Mouse (Mus musculus): ENCODE data around the gene H2-D1.

The H2-D1 gene

DNA sequence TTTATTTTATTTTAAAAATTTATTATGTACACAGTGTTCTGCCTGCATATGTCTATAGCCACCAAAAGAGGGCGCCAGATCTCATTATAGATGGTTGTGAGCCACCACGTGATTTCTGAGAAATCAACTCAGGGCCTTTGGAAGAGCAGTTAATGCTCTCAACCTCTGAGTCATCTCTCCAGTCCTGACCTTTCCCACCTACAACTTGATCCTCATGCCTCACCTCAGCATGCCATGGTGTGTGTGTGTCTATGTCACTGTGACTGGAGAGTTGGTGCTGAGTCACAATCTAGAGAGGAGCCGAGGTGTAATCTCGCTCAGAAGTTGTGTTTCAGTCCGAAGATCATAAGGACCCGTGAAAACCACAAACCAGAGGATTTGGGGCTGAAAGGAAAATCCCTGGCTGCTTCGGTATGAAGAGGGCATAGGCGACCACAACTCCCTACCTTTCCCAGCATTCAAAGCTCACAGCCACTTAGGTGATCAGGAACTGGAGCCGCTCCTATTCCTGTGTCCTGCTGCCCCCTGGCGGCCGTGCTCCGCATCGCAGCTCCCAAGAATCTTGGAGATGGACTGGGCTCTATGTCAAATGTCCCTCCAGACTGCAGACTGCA lies 39.2 kb downstream of the H2-D1 start:
- in situ Hi-C loops (cut with MboI, MseI), result loop anchor here (5.0 kb wide), 1 partner anchor 76 kb away; the partner anchor contains the start of gene H2-Q4

DNA sequence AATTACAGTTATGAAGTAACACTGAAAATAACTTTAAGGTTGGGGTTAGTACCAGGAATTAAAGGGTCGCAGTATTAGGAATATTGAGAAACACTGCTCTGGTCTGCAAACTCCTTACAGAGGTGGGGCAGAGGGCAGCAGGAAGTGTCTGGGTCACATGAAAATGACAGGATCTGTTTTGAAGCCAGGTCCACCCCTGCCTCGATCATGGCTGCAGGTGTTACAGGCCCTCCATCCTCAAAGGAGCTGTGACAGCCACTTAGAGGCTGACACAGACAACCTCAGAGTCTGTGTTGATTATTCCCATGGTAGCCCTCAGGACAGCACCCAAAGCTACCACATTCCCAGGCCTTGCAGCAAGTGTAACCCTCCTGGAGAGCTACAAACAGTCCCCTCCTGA lies 40.7 kb downstream of the H2-D1 start:
- in situ Hi-C loops (cut with MboI, MseI), result loop anchor here (5.0 kb wide), 1 partner anchor 74 kb away; the partner anchor contains the start of gene H2-Q4

DNA sequence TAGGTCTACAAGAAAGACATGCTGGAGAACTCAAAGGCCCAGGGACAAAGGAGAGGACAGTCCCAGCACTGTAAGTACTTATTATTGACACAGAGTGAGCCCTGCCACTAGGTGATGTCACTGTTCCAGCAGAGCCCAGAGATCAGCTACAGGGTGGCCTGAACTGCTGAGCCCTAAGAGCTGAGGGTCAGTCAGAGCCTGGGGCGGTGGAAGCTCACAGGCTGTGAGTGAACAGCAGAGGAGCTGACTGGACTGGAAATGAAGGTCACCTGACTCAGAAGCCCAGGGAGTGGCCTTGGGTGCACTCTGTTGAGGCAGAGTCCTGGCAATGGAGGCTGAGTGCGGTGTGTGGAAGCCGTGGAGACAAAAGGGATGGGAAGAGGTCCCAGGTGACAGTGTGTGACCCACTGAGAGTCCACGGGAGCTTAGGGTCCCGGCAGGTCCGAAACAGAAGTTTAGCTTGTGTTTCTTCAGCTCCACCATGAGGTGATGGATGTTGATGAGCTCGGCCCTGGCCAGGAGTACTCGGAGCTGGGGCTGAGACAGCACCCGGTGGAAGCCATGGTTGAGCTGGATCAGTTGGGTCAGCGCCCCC lies 41.3 kb downstream of the H2-D1 start:
- in situ Hi-C loops (cut with MboI, MseI), result loop anchor here (5.0 kb wide), 1 partner anchor 73 kb away; the partner anchor contains the start of gene H2-Q4

DNA sequence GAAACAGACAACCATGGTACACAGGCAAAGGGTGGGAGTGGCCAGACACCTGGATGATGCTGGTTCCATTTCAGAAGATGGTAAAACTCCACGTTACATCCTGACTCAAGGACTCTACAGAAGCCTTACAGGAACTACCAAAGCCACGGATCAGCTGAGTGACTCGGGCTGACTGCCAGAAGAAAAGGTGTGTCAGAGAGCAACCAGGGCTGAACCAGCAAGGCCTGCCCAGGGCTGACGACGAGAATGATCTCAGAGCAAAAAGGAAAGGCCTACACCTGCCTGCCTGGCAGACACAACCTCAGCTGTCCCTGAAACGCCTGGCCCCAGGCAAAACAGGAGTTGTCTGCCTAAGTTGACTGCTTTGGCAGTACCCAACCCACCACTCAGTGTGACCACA lies 41.9 kb downstream of the H2-D1 start:
- in situ Hi-C loops (cut with MboI, MseI), result loop anchor here (5.0 kb wide), 1 partner anchor 73 kb away; the partner anchor contains the start of gene H2-Q4

DNA sequence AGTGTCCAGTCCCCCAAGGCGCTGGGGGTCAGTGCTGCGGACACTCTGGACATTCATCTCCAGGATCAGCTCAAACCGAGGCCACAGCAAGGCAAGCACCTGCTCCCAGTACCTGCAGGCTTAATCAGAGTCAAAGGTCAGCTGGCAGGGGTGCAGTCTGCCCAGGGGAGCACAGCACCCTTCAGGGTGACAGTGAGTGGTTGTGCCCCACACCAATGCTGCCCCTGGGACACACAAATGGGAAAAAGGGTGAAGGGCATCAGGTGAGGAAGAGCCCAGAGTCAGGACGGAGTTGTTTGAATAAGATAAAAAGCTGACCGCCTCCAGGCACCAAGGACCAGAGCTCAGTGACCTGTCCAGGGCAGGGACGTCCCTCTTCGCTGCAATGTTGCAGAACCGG lies 42.4 kb downstream of the H2-D1 start:
- in situ Hi-C loops (cut with MboI, MseI), result loop anchor here (5.0 kb wide), 1 partner anchor 72 kb away; the partner anchor contains the start of gene H2-Q4

All from T-helper 2 cell (primary cell).